In the genomic region with DNA sequence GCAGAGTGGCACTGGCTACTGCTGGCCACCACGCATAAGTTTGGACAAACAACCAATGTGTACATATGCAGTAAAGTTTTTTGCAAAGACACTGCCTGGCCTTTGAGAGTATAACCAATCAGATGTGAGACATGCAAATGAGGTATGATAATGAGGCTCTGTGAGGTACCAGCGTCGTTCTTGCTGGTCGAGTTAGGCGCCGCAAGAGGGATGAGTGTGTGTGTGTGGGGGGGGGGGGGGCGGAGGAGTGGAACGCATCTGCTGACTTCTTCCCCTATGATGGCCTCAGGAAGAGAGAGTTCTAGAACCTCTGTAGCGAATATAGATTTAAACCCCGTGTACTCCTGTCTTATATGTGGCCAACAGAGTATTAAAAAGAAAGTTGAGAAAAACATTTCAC, we compare ENCODE assay signal across 15 mouse cellular contexts. TPM values are rescaled to one million over a fixed set of nuclear protein-coding genes. Genes with fewer than 3 reads are reported as not detected.
DNase-seq lines count a peak whose midpoint lies in the region; ATAC-seq and TF ChIP-seq lines count a peak whose summit lies in the region.
"Not testable (repeated sequence)": the region's sequence is repeated elsewhere in the genome, so short reads cannot be mapped to it uniquely, and the experiment has no call there.
"Had no signal": no experiment of that assay in that cellular context is flagged by ENCODE, and none has a peak within 500 bp of the region (broad histone marks: within the 10 kb centered on the region; RNA-seq: fewer than 3 reads in every experiment).

No protein-coding gene starts in this region.

- H3K4me3 ChIP-seq in embryonic facial prominence, embryonic 13.5 days; heart, embryonic 14.5 days (ENCODE audit: control insufficient read depth in 1 of 2, insufficient read depth in 1 of 2, low read depth in 1 of 2, low read length in 2 of 2); intestine, embryonic 14.5 days (ENCODE audit: low read depth, low read length); liver, embryonic 11.5 days (ENCODE audit: low read depth, low read length); lung, postnatal 0 days (ENCODE audit: low read depth, low read length); neural tube, embryonic 11.5 days (ENCODE audit: low read depth, low read length): not testable (repeated sequence)

- not testable (repeated sequence) for H3K4me1 ChIP-seq in embryonic facial prominence, embryonic 13.5 days; heart, embryonic 14.5 days (ENCODE audit: control insufficient read depth in 2 of 2, insufficient read depth in 2 of 2, low read length in 2 of 2); intestine, embryonic 14.5 days (replicated peaks; ENCODE audit: control insufficient read depth, insufficient read depth, low read length); liver, embryonic 11.5 days (replicated peaks; ENCODE audit: control insufficient read depth, insufficient read depth, low read length); lung, postnatal 0 days (ENCODE audit: insufficient read depth, low read depth, low read length); neural tube, embryonic 11.5 days (ENCODE audit: control insufficient read depth, insufficient read depth, low read length)

- not testable (repeated sequence) for ATAC-seq in embryonic facial prominence, embryonic 13.5 days (ENCODE audit: insufficient number of reproducible peaks, insufficient read depth, low FRiP score, low TSS enrichment, low read depth); heart, embryonic 14.5 days (ENCODE audit: insufficient number of reproducible peaks, insufficient read depth, low FRiP score, low read depth); intestine, embryonic 14.5 days (replicated peaks; ENCODE audit: low FRiP score, low TSS enrichment, low read depth)
- peak; percentile 57; the same call in 1 of the 2 replicates for ATAC-seq in liver, embryonic 11.5 days (replicated peaks; ENCODE audit: low FRiP score)
- ATAC-seq in lung, postnatal 0 days, result peak; percentile 49; the same call in 1 of the 2 replicates
- peak; percentile 55; the same call in 1 of the 2 replicates for ATAC-seq in neural tube, embryonic 11.5 days (ENCODE audit: insufficient read depth, low FRiP score, low TSS enrichment)

- H3K9me3 ChIP-seq in embryonic facial prominence, embryonic 13.5 days; heart, embryonic 14.5 days (ENCODE audit: control insufficient read depth, low read length); intestine, embryonic 14.5 days (ENCODE audit: control insufficient read depth, low read length); liver, embryonic 11.5 days (ENCODE audit: control insufficient read depth, low read length); lung, postnatal 0 days (ENCODE audit: low read length); neural tube, embryonic 11.5 days (ENCODE audit: control insufficient read depth, low read length): not testable (repeated sequence)

- H3K36me3 ChIP-seq in embryonic facial prominence, embryonic 13.5 days; heart, embryonic 14.5 days (ENCODE audit: control insufficient read depth, insufficient read depth, low read length); intestine, embryonic 14.5 days (ENCODE audit: control insufficient read depth, insufficient read depth, low read length); liver, embryonic 11.5 days (ENCODE audit: control insufficient read depth, insufficient read depth, low read length); lung, postnatal 0 days (ENCODE audit: insufficient read depth, low read length); neural tube, embryonic 11.5 days (ENCODE audit: control insufficient read depth, insufficient read depth, low read length): not testable (repeated sequence)

- H3K27ac ChIP-seq in embryonic facial prominence, embryonic 13.5 days; heart, embryonic 14.5 days (replicated peaks in 1 of 2; ENCODE audit: control insufficient read depth in 1 of 2, insufficient read depth in 1 of 2, low read depth in 2 of 2, low read length in 2 of 2); intestine, embryonic 14.5 days (ENCODE audit: low read depth); liver, embryonic 11.5 days (ENCODE audit: low read depth, low read length); lung, postnatal 0 days (ENCODE audit: low read length); neural tube, embryonic 11.5 days (ENCODE audit: low read depth, low read length): not testable (repeated sequence)

- DNase-seq in MN1 (ENCODE audit: low spot score), result peak; percentile 31
- DNase-seq in intestine, embryonic 14.5 days (ENCODE audit: low spot score); liver, embryonic 11.5 days (ENCODE audit: low spot score); lung, postnatal 0 days (ENCODE audit: low spot score); neural tube, embryonic 11.5 days (ENCODE audit: low spot score): not testable (repeated sequence)

- H3K27me3 ChIP-seq in embryonic facial prominence, embryonic 13.5 days; heart, embryonic 14.5 days (ENCODE audit: control insufficient read depth, insufficient read depth, low read length); intestine, embryonic 14.5 days (replicated peaks; ENCODE audit: control insufficient read depth, insufficient read depth, low read length); liver, embryonic 11.5 days (replicated peaks; ENCODE audit: control insufficient read depth, insufficient read depth, low read length); lung, postnatal 0 days (replicated peaks; ENCODE audit: insufficient read depth, low read length); neural tube, embryonic 11.5 days (ENCODE audit: control insufficient read depth, insufficient read depth, low read length): not testable (repeated sequence)

- peak overlapping the region; percentile 26 for H3K4me2 ChIP-seq in embryonic facial prominence, embryonic 13.5 days
- H3K4me2 ChIP-seq in heart, embryonic 14.5 days (ENCODE audit: low read length), result 0 out of 2 replicates have a peak overlapping the region, but pooled peaks have one; percentile 5
- 0 out of 2 replicates have a peak overlapping the region, but pooled peaks have one; percentile 6 for H3K4me2 ChIP-seq in intestine, embryonic 14.5 days (ENCODE audit: low read length)
- H3K4me2 ChIP-seq in liver, embryonic 11.5 days, result peak overlapping the region; percentile 35; the same call in 1 of the 2 replicates
- not testable (repeated sequence) for H3K4me2 ChIP-seq in lung, postnatal 0 days (replicated peaks; ENCODE audit: low read depth, low read length); neural tube, embryonic 11.5 days (ENCODE audit: low read depth)

- not testable (repeated sequence) for H3K9ac ChIP-seq in embryonic facial prominence, embryonic 13.5 days; heart, embryonic 14.5 days (ENCODE audit: low read length); intestine, embryonic 14.5 days (ENCODE audit: low read length); liver, embryonic 11.5 days (ENCODE audit: low read depth, low read length); lung, postnatal 0 days (replicated peaks; ENCODE audit: low read depth); neural tube, embryonic 11.5 days (ENCODE audit: low read length)

- 14% methylated on average over 10 of the region's 10 CpGs for WGBS in embryonic facial prominence, embryonic 13.5 days
- 20% methylated on average over 10 of the region's 10 CpGs for WGBS in heart, embryonic 14.5 days
- WGBS in intestine, embryonic 14.5 days, result 12% methylated on average over 10 of the region's 10 CpGs
- WGBS in liver, embryonic 11.5 days, result 10% methylated on average over 10 of the region's 10 CpGs
- WGBS in lung, postnatal 0 days, result 10% methylated on average over 10 of the region's 10 CpGs
- 12% methylated on average over 10 of the region's 10 CpGs for WGBS in neural tube, embryonic 11.5 days

- TF ChIP-seq EP300 in lung, postnatal 0 days (IDR thresholded peaks at IDR 0.05), result not testable (repeated sequence)

- not testable (repeated sequence) for TF ChIP-seq CTCF in lung, postnatal 0 days (IDR thresholded peaks at IDR 0.05)

RNA-seq across cellular contexts. Expression of gene Arhgap35, which starts 19.1 kb away (rescaled TPM):
- polyA plus RNA-seq in embryonic facial prominence, embryonic 13.5 days (2015; fragmentation: Nextera tagmentation; extraction: Ambion mirVana), result 23.6 and 24.4 TPM in 2 replicates
- 16.7 and 18.0 TPM in 2 replicates for polyA plus RNA-seq in heart, embryonic 14.5 days (2014; fragmentation: Nextera tagmentation; extraction: Ambion mirVana)
- 18.5 and 19.0 TPM in 2 replicates for polyA plus RNA-seq in intestine, embryonic 14.5 days (2014; fragmentation: Nextera tagmentation; extraction: Ambion mirVana)
- 9.1 and 11.5 TPM in 2 replicates for polyA plus RNA-seq in liver, embryonic 11.5 days (2014; fragmentation: Nextera tagmentation; extraction: Ambion mirVana)
- 8.2 and 10.9 TPM in 2 replicates for polyA plus RNA-seq in lung, postnatal 0 days (2015; fragmentation: Nextera tagmentation; extraction: Ambion mirVana)
- 40.8 and 41.7 TPM in 2 replicates for polyA plus RNA-seq in neural tube, embryonic 11.5 days (2014; fragmentation: Nextera tagmentation; extraction: Ambion mirVana)

RNA-seq across cellular contexts. Expression of gene Ceacam15, which starts 41.6 kb away (rescaled TPM):
- polyA plus RNA-seq in embryonic facial prominence, embryonic 13.5 days (2015; fragmentation: Nextera tagmentation; extraction: Ambion mirVana), result not detected in 2 replicates
- polyA plus RNA-seq in heart, embryonic 14.5 days (2014; fragmentation: Nextera tagmentation; extraction: Ambion mirVana), result 0.47 and 0.66 TPM in 2 replicates
- polyA plus RNA-seq in intestine, embryonic 14.5 days (2014; fragmentation: Nextera tagmentation; extraction: Ambion mirVana), result not detected in 2 replicates
- polyA plus RNA-seq in liver, embryonic 11.5 days (2014; fragmentation: Nextera tagmentation; extraction: Ambion mirVana), result not detected in 2 replicates
- polyA plus RNA-seq in lung, postnatal 0 days (2015; fragmentation: Nextera tagmentation; extraction: Ambion mirVana), result not detected in 2 replicates
- not detected in 2 replicates for polyA plus RNA-seq in neural tube, embryonic 11.5 days (2014; fragmentation: Nextera tagmentation; extraction: Ambion mirVana)
- polyA plus RNA-seq: embryonic facial prominence, embryonic 15.5 days; forebrain, embryonic 16.5 days; hindbrain, embryonic 16.5 days; limb, embryonic 13.5 days; midbrain, embryonic 16.5 days; neural tube, embryonic 12.5 days; Patski; urinary bladder, adult 2 months had no signal
